20 mouse cellular contexts compared by ENCODE assay signal in the genomic region with DNA sequence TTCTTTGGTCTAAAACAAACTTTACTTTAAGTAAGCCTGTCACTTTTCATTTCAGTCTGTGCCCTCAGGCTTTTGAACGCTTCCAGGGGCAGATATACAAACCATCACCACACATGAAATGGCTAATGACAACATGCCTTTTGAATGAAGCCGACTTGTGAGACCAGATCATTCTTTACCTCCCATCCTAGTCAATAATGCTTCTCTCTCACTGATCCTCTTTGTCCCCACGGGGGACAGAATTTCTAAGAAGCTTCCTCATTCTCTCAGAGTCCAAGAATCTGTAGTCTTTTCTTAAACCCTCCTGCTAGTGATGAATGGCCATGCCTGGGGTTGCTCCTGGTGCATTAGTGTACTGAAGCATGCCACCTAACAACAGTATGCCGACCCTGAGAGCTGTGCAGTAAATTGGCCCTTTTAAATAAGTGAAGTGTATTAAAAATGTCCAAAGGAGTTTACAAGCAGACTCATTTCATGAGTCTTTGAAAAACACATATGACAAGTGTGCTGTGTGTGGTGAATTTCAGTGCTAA.
DNase-seq lines count a peak whose midpoint lies in the region; ATAC-seq lines count a peak whose summit lies in the region.
"Had no signal": no experiment of that assay in that cellular context is flagged by ENCODE, and none has a peak within 500 bp of the region (broad histone marks: within the 10 kb centered on the region; RNA-seq: fewer than 3 reads in every experiment).

No protein-coding gene starts in this region.

- no peak overlapping the region for H3K4me3 ChIP-seq in hindbrain, embryonic 10.5 days
- no peak overlapping the region for H3K4me3 ChIP-seq in hindbrain, embryonic 13.5 days
- H3K4me3 ChIP-seq in neural tube, embryonic 11.5 days (ENCODE audit: low read depth, low read length): no peak overlapping the region
- H3K4me3 ChIP-seq: heart, adult 2 months; megakaryocyte, embryonic 14.5 days had no signal

- intact Hi-C loops in heart, postnatal 36 days (cut with DNase I): no loop called here

- peaks cover 16% of the 10 kb centered on the region; the same call in 1 of the 2 replicates for H3K4me1 ChIP-seq in hindbrain, embryonic 10.5 days (replicated peaks)
- H3K4me1 ChIP-seq in hindbrain, embryonic 13.5 days (replicated peaks): peaks cover 4% of the 10 kb centered on the region; the same call in 1 of the 2 replicates
- peaks cover 3% of the 10 kb centered on the region; the same call in 1 of the 2 replicates for H3K4me1 ChIP-seq in neural tube, embryonic 11.5 days (ENCODE audit: control insufficient read depth, insufficient read depth, low read length)
- H3K4me1 ChIP-seq: megakaryocyte, embryonic 14.5 days had no signal

- no peaks in the 10 kb centered on the region for H3K36me3 ChIP-seq in hindbrain, embryonic 10.5 days
- H3K36me3 ChIP-seq in hindbrain, embryonic 13.5 days: no peaks in the 10 kb centered on the region
- no peaks in the 10 kb centered on the region for H3K36me3 ChIP-seq in neural tube, embryonic 11.5 days (ENCODE audit: control insufficient read depth, insufficient read depth, low read length)

- H3K27ac ChIP-seq in hindbrain, embryonic 10.5 days: no peak overlapping the region
- H3K27ac ChIP-seq in hindbrain, embryonic 13.5 days: no peak overlapping the region
- H3K27ac ChIP-seq in neural tube, embryonic 11.5 days (ENCODE audit: low read depth, low read length): no peak overlapping the region
- H3K27ac ChIP-seq: heart, adult 2 months had no signal

- no peak for ATAC-seq in hindbrain, embryonic 13.5 days (ENCODE audit: low FRiP score)
- ATAC-seq in neural tube, embryonic 11.5 days (ENCODE audit: insufficient read depth, low FRiP score, low TSS enrichment): no peak

- DNase-seq in hindbrain, embryonic 10.5 days (ENCODE audit: low spot score): peak; percentile 3
- DNase-seq in neural tube, embryonic 11.5 days (ENCODE audit: low spot score): peak; percentile 30
- DNase-seq in neural tube, embryonic 10.5 days (ENCODE audit: extremely low spot score, low spot score): no peak
- DNase-seq in embryo, embryonic 11 days: peak; percentile 41
- DNase-seq in retina, embryonic 14.5 days (ENCODE audit: low spot score): peak; percentile 45
- DNase-seq in heart, postnatal 36 days: no peak
- no peak for DNase-seq in frontal cortex, adult 2 months (ENCODE audit: extremely low spot score in 1 of 2, low spot score in 1 of 2)
- DNase-seq: adrenal gland, adult 2 months; cerebellum, adult 9-10 months; gastrocnemius, postnatal 25 days; heart, adult 2 months; heart, postnatal 4 days; kidney, adult 18-20 months; kidney, postnatal 25 days; liver; lung, postnatal 10 days; right cerebral cortex, postnatal 14 days; thymus, postnatal 4 days had no signal

- no peak overlapping the region for H3K4me2 ChIP-seq in hindbrain, embryonic 13.5 days
- no peak overlapping the region for H3K4me2 ChIP-seq in neural tube, embryonic 11.5 days (ENCODE audit: low read depth)

- H3K9ac ChIP-seq in hindbrain, embryonic 13.5 days: no peak overlapping the region
- no peak overlapping the region for H3K9ac ChIP-seq in neural tube, embryonic 11.5 days (ENCODE audit: low read length)

- 7% methylated on average over 4 of the region's 4 CpGs for WGBS in hindbrain, embryonic 10.5 days
- 7% methylated on average over 4 of the region's 4 CpGs for WGBS in hindbrain, embryonic 13.5 days
- 12% methylated on average over 4 of the region's 4 CpGs for WGBS in neural tube, embryonic 11.5 days

- H3K9me3 ChIP-seq in hindbrain, embryonic 10.5 days: no peaks in the 10 kb centered on the region
- no peaks in the 10 kb centered on the region for H3K9me3 ChIP-seq in hindbrain, embryonic 13.5 days
- no peaks in the 10 kb centered on the region for H3K9me3 ChIP-seq in neural tube, embryonic 11.5 days (ENCODE audit: control insufficient read depth, low read length)
- H3K9me3 ChIP-seq: megakaryocyte, embryonic 14.5 days had no signal

- H3K27me3 ChIP-seq in hindbrain, embryonic 10.5 days (ENCODE audit: insufficient read depth, poor library complexity, severe bottlenecking): no peaks in the 10 kb centered on the region
- H3K27me3 ChIP-seq in hindbrain, embryonic 13.5 days: no peaks in the 10 kb centered on the region
- H3K27me3 ChIP-seq in neural tube, embryonic 11.5 days (ENCODE audit: control insufficient read depth, insufficient read depth, low read length): no peaks in the 10 kb centered on the region
- H3K27me3 ChIP-seq: megakaryocyte, embryonic 14.5 days had no signal

Comparison
In these comparisons a context has a peak if more than half of its experiments do, and no peak if none do; other contexts are left out.
1. DNase-seq: peak in hindbrain, embryonic 10.5 days (single experiment), neural tube, embryonic 11.5 days (single experiment), embryo, embryonic 11 days (single experiment) and retina, embryonic 14.5 days (single experiment); none in neural tube, embryonic 10.5 days (single experiment), heart, postnatal 36 days (0 of 2) and frontal cortex, adult 2 months (0 of 2).